Mouse (Mus musculus) hindlimb bud, embryonic 11.5 days (tissue): Measurements from ENCODE around the gene Pxk.
"Not testable (repeated sequence)": the region's sequence is repeated elsewhere in the genome, so short reads cannot be mapped to it uniquely, and the experiment has no call there.

Experiments used
- DNase-seq: peaks from one replicate; pipeline ENCODE4 v3.0.0-alpha.2; 2012; ENCODE audit warnings: low read depth, low spot score; ENCODE audit errors: extremely low spot score

The Pxk gene

DNA sequence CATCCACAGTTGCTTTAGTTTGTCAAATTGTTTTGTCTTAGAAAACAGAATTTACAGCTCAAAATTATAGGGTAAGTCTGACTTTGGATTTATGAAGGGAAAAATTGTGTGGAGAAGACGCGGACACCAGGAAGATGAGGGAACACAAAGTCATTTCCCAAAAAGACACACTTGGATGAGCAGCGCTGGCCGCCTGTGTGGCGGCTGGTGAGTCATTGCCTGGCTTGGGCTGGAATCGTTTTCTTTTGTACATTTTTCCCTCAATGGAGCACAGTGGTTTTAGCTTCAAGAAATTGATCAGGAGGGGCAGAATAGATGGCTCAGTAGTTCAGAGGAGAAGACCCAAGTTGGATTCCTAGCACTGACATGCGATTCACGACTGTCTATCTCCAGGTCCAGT lies 3.9 kb downstream of the Pxk start:
- DNase-seq, result no peak

DNA sequence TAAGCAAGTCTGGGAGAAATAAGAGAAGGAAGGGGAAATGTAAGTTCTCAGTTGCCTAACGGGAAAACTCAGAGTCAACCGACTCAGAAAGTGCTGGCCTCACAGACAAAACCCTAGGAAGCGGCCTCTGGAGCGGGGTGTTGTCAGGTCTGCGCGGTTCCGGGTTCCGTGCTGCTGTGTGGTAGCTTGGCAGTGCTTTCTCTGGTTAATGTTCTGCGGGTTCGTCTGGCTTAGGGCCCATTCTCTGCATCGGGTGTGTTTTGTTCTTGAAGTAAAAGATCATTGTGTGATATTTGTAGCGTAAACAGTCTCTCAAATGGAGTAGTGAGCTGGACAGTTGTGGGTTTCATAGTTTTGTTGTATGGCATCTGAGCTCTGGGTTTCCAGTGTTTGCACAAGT lies 4.7 kb downstream of the Pxk start:
- no peak for DNase-seq

DNA sequence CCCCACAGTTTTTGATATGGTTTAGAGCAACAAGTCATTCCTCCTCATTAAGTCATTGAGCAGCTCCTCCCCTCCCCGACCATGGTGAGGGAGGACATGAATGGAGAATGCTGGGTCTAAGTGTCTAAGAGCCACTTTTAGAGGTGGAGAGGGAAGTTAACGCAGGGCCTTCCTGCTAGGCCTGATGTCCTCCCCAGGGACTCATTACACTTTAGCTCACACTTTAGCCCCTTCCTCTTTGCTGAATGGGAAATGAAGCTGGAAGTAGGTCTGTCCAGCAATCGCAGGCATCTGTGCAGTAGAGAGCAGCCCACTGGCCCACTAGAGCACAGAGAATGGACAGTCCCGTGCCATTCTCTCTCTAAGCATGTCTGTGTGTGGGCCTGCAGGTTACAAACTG lies 10.0 kb downstream of the Pxk start:
- DNase-seq, result no peak

DNA sequence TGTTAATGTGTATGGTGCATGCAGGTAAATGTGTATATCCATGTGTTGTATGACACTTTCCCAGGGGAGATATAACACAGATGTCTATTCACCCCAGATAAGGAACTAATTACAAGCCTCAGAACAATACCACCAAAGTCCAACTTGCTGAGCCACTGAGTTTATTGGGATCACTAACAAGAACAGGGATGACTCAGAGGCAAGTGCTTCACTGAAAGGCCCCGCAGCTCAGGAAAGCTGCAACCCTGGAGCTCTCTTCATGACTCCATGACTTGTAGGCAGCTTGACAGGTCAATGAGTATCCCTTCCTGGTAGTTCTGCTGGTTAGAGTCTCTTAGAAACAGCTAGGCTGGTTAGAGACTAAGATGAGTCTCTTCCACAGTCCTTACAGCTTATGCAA lies 11.0 kb downstream of the Pxk start:
- DNase-seq, result no peak

DNA sequence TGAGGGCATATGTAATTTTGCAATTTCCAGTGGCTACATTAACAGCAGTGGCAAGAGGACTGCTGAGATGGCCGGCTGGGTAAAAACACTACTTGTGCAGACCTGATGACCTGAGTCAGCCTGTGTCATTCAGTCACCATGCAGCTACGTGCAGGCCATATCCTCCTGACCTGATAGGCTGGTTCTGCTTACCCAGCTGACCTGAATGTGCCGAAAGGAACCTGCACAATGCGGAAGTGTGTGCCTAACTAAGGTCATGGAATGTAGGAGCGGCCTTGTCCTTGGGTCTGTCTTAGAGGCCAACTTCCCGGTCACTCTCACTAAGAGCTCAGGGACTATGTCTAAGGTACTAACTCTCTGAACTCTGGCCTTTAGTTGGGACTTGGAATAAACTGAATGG lies 13.5 kb downstream of the Pxk start:
- DNase-seq, result no peak

DNA sequence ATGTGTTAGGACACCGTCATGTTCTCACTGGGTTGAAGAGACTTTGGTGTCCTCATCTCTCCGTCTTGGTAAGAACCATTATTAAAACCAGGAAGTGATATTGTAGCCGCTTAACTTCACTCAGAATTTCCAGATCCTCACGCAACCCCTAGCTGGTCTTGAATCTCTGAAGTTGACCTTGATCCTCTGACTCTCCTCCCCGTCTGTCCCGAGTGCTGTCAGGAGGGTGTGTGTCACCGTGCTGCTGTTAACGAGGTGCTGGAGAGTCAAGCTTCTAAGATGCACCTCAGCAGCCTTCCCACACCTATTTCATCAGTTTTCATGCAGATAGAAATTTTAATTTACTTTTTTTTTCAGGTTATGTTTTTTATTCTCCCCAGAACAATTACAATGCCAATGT lies 14.0 kb downstream of the Pxk start:
- DNase-seq, result no peak

DNA sequence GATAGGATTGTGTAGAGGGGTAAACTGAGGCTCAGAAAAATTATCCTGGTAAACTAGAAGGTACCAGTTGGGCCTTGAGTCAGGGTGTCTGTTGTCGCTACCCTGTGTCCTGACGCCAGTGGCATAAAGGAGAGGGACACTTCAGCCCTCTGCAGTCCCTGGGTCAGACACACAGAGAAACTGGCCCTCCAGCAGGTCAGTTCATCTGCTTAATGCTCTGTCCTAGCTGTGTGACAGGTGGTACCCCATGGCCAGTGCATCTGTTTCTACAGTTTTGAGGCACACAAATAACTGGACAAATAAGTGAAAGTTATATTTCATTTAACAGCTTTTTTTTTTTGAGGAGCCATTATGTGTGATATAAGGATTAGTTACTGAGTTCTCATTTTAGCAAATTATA lies 15.6 kb downstream of the Pxk start:
- DNase-seq, result no peak

DNA sequence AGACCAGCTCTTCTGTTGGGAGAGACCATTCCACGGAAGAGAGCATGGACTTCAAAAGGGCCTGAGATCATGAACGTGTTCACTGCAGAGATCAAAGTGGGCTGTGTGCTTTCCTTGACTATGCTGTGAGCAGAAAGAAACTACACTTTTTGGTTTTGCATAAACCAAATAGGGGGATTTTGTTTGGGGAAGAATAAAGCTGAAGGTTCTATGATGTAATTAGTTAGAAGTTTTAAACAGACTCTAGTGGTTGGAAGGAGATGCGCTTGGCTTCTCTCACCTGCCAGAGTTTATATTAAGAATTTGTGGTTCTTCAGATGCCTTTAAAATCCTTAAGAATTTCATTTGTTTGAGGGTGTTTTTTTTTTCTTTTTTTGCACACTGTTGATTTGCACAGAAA lies 16.3 kb downstream of the Pxk start:
- DNase-seq, result no peak

DNA sequence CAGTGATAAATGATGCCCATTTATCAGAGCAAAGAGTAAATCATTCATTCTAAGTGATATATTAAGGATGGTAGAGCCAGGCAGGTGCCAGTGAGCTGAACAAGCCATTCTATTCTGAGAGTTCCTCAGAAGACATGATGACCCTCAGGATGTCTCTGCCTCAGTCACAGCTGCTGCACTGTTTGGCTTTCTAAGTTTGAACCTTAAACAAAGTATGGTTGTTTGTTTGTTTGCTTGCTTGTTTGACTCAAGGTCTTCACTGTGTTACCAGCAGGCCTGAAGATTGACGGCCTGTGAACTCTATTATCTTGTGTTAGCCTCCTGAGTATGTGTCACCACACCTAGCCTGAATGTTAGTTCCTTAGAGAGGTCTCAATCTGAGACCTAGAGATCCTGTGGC lies 16.7 kb downstream of the Pxk start:
- no peak for DNase-seq

DNA sequence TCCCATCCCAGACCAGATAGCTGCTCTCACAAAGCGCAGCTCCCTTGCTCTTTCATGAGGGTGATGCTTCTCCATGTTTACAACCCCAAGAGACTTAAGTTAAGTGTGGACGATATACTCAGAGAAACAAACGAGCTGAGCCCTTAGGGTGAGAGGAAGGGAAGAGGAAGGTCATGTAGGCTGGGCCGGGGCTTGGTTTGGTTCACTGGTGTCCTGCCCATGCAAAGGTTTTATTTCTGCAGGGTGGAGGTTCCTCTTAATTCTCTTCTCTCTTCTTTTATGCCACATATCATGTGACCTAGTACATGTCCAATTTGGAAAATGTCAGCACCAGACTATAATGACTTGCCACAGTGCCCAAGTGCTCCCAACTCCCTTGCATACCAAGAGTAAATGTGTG lies 17.8 kb downstream of the Pxk start:
- no peak for DNase-seq

DNA sequence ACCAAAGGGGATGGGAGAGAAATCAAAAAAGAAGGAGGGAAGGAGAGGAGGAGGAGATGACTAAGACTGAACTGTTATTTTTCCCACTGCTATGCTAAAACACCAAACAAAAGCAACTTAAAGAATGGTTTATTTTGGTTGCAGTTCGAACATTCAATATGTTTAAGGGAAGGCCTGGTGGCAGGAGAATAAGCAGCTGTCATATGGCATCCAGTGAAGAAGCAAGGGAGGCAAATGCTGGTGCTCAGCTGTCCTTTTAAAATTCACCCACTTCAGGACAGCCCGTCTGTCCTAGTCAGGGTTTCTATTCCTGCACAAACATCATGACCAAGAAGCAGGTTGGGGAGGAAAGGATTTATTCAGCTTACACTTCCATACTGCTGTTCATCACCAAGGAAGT lies 19.4 kb downstream of the Pxk start:
- no peak for DNase-seq

DNA sequence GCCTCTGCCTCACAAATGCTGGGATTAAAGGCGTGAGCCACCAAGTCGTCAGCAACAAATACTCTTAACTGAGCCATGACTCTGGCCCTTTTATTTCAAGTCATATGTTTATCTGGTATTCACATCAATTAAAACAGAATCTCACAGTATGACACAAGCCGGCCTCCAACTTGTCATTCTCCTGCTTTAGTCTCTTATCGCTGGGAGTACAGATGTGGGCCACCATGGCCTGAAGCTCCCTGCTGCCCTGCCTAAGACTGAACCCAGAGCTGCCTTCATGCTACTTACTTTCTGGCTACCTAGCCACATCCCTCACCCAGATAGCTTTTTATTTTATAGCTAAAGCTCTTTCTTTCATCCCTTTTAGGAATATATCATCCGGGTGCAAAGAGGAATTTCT lies 21.4 kb downstream of the Pxk start:
- no peak for DNase-seq

DNA sequence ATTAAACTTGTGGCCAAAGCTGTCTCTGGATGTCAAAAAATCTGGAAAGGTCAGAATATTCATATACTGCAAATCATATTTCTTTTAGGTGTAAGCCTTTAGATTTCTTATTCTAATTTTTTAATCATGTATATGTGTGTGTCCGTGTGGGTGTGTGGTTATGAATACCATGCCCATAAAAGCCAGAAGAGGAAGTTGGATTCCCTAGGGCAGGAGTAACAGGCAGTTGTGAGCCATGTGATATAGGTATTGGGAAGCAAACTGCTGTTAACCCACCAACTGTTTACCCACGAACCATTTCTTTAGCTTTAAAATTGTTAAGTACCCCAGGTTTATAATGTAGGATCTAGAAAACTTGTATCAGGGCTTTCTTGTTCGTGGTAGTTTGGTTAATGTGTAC lies 21.9 kb downstream of the Pxk start:
- no peak for DNase-seq

DNA sequence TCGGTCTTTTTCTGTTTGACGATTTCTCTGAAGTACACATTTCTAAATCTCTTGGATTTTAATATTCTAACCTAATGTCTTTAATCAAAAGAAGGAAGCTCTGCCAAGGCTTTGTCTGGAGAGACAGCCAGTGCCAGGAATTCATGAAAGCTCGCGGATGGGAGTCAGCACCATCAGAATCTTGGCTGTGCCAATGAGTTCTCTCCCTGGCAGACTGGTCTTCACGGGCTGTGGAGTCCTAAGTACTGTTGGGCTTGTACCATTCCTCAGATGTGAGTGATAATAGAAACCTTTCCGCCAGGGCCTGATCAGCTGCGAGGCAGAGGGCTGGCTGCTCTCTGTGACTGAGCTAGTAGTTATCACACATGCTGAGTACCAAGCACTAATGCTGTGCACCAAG lies 25.1 kb downstream of the Pxk start:
- no peak for DNase-seq

DNA sequence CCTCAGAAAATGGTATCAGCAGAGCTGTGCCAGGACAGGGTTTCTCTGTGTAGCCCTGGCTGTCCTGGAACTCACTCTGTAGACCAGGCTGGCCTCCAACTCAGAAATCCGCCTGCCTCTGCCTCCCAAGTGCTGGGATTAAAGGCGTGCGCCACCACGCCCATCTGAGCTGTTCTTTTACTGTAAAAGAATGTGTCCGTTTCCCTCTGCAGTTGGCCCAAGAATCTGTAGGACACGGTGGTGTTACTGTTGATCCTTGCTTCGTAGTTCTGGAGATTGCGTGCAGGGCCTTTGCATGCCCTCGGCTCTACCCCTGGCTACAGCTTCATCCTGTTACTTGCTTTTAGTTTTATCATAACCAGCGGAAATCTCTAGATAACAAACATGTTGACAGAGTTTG lies 25.6 kb downstream of the Pxk start:
- not testable (repeated sequence) for DNase-seq

DNA sequence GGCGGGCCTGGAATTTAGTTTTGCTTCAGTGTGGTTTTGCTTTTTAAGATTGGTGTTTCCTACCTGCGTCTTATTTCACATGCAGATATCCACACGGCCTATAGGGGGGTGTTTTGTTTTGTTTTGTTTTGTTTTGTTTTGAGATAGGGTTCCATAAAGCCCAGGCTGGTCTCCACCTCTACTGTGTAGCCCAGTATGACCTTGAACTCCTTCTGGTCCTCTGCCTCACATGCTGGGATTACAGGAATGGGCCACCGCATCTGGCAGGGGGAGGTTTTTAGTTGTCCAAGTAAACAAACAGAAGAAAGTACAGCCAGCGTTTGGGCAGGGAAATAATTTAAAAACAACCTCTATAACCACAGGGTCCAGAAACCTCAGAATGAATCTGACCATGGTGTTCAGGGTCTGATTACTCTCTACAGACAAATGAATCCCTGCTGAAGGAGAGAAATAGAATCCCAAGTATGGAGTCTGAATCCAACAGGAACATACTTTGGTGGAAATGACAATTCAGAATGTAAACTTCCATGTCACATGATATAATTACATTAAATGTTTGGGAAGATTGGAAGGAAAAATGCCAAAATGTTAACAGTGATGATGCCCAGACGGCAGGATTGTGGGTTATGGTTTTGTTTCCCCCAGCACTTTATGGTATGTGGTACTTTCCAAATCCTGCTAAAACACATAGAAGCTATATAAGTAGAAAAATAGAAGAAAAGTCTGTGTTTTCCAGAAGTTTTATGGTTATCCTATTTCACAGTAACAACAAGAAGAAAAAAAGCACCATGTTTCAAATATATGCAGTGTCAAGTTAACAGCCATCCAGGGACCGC lies 26.3 kb downstream of the Pxk start:
- DNase-seq, result no peak

DNA sequence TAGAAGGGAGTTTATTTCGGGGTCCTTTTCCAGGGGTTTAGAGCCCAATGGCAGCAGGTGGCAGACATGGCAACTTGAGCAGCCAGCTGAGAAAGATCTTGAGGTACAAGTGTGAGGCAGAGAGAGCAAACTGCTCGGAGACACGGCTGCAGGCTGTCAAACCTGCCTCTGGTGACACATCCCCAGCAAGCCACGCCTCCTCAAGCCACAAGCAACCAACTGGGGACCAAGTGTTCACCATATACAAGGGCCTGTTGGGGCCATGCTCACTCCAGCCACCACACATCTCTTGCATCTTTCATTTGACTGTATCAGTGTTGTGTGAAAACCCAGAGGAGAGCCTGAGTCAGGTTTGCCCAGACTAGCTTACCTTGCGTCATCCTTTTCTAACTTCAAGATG lies 30.0 kb downstream of the Pxk start:
- no peak for DNase-seq

DNA sequence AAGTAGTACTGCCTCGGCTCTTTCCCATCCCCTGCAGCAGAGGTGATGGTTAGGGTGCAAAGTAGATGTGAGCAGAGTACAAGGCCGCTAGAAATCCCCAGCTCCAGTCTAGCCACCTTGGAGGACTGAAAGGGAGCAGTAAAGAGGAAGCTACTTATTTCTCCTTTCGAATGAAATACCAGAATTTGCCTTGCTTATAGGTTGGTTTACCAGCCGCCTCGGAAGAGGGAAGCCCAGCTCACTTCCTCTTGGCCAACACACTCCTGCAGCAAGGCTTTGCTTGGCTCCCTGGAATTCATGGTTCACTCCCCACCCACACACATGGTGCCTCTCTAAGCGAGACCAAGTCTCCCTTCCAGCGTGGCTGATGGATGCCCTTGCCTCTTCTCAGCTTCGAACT lies 34.8 kb downstream of the Pxk start:
- no peak for DNase-seq

DNA sequence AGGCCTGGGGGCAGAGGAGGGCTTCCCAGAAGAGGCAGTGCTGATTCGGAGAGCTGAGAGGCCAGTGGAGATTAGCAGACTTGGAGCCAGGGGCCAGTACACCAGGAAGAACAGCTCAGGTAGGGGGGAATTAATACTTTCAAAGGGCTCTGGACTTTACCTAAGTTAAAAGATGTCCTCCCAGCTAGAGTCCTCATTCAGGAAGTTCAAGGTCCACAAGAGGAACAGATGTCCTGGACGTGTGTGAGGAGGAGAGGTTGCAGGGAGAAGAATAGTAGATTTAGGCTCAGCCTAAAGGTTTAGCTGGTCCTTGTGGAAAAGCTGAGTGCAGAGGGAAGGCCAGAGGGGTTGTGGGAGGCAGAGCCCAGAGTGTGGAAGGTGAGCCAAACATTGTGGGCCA lies 36.2 kb downstream of the Pxk start:
- no peak for DNase-seq

DNA sequence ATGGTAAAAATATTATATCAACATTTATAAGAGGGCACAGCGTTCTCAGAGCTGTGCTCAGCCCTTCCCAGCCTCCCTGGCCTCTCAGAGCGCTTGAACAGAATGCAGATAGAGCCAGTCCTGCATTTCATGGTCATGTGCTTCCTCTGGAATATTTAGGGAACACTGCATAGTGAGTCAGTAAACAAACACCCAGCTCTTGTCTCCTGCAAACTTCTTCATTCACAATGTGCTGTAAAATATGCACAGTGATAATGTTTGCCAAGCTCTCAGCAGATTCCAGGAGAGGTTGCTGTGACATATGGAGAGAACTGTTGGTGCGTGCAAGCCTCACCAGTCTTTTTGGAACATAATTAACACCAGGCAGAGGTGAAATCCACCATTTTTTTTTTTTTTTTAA lies 37.1 kb downstream of the Pxk start:
- no peak for DNase-seq

DNA sequence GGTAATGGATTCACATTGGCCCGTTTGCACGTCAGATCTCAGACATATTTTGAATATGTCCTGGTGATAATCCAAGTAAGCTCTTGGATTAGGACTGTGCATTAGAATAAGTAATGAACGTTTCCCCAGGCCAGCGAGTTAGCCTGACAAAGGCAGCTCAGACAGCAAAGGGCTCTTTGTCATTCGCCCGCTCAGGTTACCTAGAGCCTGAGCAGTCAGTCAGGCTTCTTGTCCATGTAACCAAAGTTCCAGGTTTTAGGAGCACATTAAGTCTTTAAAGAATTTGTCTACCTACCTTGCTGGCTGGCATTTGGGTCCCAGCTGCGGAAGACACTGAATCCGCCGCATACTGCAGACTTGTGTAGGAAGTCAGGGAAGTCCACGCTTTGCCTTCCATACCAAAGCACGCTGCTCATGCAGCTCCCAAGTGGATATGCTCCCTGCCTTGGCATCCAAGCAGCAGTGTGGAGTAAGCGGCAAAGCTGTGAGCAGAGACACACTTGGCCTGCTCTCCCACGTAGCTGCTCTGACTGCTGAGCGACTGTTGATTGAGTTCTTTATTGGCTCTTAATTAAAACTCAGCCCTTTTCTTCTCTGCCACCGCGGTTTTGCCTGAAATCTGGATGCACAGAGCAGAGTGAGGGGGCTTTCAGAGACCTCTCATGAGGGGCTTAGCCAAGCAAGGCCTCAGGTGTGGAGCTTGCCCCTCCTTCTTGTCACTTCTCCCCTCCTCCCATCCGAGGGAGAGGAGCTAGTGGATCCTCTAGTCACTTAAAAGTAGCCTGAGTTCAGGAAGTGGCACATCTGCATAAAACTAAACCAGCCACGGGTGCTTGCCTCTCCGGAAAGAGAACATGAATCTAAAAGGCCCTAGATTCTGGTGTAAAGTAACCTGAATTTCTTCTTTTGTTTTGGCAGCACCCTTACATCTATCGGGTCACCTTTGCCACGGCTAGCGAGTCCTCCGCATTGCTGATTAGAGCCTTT lies 42.0 kb downstream of the Pxk start:
- no peak for DNase-seq

DNA sequence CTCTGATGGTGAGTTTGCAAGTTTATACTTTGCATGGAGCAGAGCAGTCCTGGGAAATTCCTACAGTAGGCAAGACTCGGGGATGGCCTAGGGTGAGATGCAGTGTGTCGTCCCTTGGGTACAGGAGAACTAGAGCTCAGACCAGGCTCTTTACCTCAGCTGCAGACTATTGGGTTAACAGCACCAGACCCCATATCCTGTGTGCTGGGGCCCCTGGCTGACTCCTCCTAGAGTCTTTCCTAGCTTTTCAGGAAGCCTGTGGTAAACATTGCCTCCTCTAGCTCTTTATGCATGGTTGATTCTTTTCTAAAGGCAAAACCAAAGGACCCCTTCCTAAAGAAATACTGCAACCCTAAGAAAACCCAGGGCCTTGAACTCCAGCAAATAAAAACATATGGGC lies 43.1 kb downstream of the Pxk start:
- no peak for DNase-seq
